Mouse (Mus musculus) lung, postnatal 4 days (tissue): ENCODE data around the gene Spg7.
A peak's percentile ranks its signal among the peaks of the same experiment; 100 is the strongest.
"Not testable (repeated sequence)": the region's sequence is repeated elsewhere in the genome, so short reads cannot be mapped to it uniquely, and the experiment has no call there.

Experiments used
- DNase-seq, 2 experiments: peaks; one replicate each; pipeline ENCODE4 v3.0.0; 2021

Spg7 gene

GRCm38 (mm10) chr8:123062721-123063120 lies at the start of gene Spg7:
Gene Spg7, plus strand, starts transcription at chr8:123062942.
- no peak for DNase-seq

GRCm38 (mm10) chr8:123014429-123014828 lies 48.3 kb upstream of the Spg7 start:
- no peak for DNase-seq

GRCm38 (mm10) chr8:123015074-123015473 lies 47.7 kb upstream of the Spg7 start:
- no peak for DNase-seq

- DNase-seq = no peak
These were observed 45.6 kb upstream of the Spg7 start for GRCm38 (mm10) chr8:123017143-123017542.

- no peak for DNase-seq
These were observed 44.1 kb upstream of the Spg7 start for GRCm38 (mm10) chr8:123018484-123019164.

- DNase-seq = no peak
These were observed 42.7 kb upstream of the Spg7 start for GRCm38 (mm10) chr8:123020084-123020483.

- no peak for DNase-seq
These were observed 41.9 kb upstream of the Spg7 start for GRCm38 (mm10) chr8:123020859-123021258.

GRCm38 (mm10) chr8:123021259-123021658 lies 41.5 kb upstream of the Spg7 start:
- DNase-seq = peak in 1 of 2 experiments; percentile 38

- peak in 1 of 2 experiments; percentile 34 for DNase-seq
These were observed 40.0 kb upstream of the Spg7 start for GRCm38 (mm10) chr8:123022727-123023126.

- no peak for DNase-seq
These were observed 38.5 kb upstream of the Spg7 start for GRCm38 (mm10) chr8:123024226-123024625.

GRCm38 (mm10) chr8:123025951-123026351 lies 36.8 kb upstream of the Spg7 start:
- no peak for DNase-seq

- no peak for DNase-seq
These were observed 35.0 kb upstream of the Spg7 start for GRCm38 (mm10) chr8:123027786-123028185.

- not testable (repeated sequence) for DNase-seq
These were observed 32.7 kb upstream of the Spg7 start for GRCm38 (mm10) chr8:123030091-123030490.

GRCm38 (mm10) chr8:123031321-123031978 lies 31.3 kb upstream of the Spg7 start:
- no peak for DNase-seq

- no peak for DNase-seq
These were observed 30.0 kb upstream of the Spg7 start for GRCm38 (mm10) chr8:123032730-123033129.

- no peak for DNase-seq
These were observed 29.3 kb upstream of the Spg7 start for GRCm38 (mm10) chr8:123033431-123033830.

GRCm38 (mm10) chr8:123034171-123034570 lies 28.6 kb upstream of the Spg7 start:
- no peak for DNase-seq

- no peak for DNase-seq
These were observed 25.8 kb upstream of the Spg7 start for GRCm38 (mm10) chr8:123036956-123037355.

GRCm38 (mm10) chr8:123037487-123037886 lies 25.3 kb upstream of the Spg7 start:
- no peak for DNase-seq

- DNase-seq = no peak
These were observed 24.4 kb upstream of the Spg7 start for GRCm38 (mm10) chr8:123038351-123038750.

- no peak for DNase-seq
These were observed 23.2 kb upstream of the Spg7 start for GRCm38 (mm10) chr8:123039376-123040109.

- DNase-seq = no peak
These were observed 22.6 kb upstream of the Spg7 start for GRCm38 (mm10) chr8:123040110-123040650.

GRCm38 (mm10) chr8:123041008-123041773 lies 21.6 kb upstream of the Spg7 start:
- DNase-seq = peak; percentile 73 to 80
